Mouse (Mus musculus): Measurements from ENCODE around the gene Spag6. TPM values are rescaled to one million over a fixed set of nuclear protein-coding genes. Genes with fewer than 3 reads are reported as not detected.

Gene Spag6
- total and polyA plus RNA-seq, 3 experiments = 0.10 TPM; not detected in 2

DNA sequence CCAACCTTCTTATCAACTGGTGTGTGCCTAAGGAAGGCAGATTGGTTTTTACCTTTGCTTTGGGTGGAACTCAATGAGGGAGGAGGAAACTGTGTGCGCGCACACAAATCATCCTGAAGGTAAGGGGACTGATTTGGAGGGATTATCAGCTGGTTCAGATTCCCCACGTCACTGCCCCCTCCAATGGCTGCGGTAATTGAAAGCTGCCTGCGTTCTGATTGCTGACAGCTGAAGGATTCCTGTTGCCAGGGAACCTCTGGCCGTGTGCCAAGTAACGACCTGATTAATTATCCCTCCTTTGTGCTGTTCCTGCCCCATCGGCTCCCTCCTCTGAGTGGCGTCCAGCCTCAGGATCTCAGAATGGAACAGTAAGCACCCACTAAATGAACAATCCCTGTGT is 84.4 kb downstream of the Spag6 start:
- TF ChIP-seq ZMIZ1 (IDR thresholded peaks at IDR 0.05; ENCODE audit: low read depth, low read length) (no peak), CTCF (IDR thresholded peaks at IDR 0.05 in 2 of 3, conservative IDR thresholded peaks at IDR 0.05 in 1 of 3; ENCODE audit: control insufficient read depth in 1 of 3, insufficient read depth in 1 of 3, low read depth in 2 of 3, low read length in 3 of 3, poor library complexity in 1 of 3, severe bottlenecking in 1 of 3) (no peak)
- H3K4me1 ChIP-seq (ENCODE audit: control insufficient read depth in 1 of 2, insufficient read depth in 2 of 2, low read length in 2 of 2) = no peaks in the 10 kb centered on the region
- H3K36me3 ChIP-seq (ENCODE audit: control insufficient read depth in 1 of 2, insufficient read depth in 2 of 2, low read length in 2 of 2) = no peaks in the 10 kb centered on the region
- H3K79me2 ChIP-seq (ENCODE audit: control insufficient read depth, insufficient read depth, low read length, poor library complexity) = no peaks in the 10 kb centered on the region
- no peak overlapping the region for H3K9ac ChIP-seq (ENCODE audit: control insufficient read depth, low read depth, low read length, poor library complexity, severe bottlenecking)
- no peak overlapping the region for H3K27ac ChIP-seq (ENCODE audit: control insufficient read depth, low read depth, low read length)
- H3K4me3 ChIP-seq (ENCODE audit: control insufficient read depth in 1 of 2, insufficient read depth in 1 of 2, low read depth in 2 of 2, low read length in 2 of 2) = no peak overlapping the region
- no peaks in the 10 kb centered on the region for H3K9me3 ChIP-seq (replicated peaks; ENCODE audit: insufficient read depth, low read length)
- H3K27me3 ChIP-seq (ENCODE audit: control insufficient read depth in 1 of 2, insufficient read depth in 2 of 2, low read length in 2 of 2) = peaks cover 1 to 2% of the 10 kb centered on the region in 2 experiments; a peak in 2 of 4 replicates
- no peak for DNase-seq (ENCODE audit: low read depth, low spot score)

DNA sequence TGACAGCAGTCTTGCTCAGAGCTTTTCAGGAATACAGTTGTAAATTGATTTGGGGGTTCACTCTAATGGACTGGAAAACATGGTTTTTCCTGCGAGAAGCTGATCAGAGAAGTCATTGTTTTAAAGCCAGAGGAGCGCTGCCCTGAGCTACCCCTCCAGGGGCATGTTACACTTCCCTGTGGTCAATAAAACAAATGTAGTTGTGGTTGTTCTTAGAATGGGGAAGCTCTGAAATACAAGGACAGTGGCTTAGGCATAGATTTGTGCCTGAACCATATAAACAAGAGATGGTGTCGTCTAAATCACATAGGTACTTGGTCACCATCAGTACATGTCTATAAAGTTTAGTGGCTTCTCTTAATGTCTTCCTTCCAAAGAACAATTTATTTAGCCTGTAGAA is 86.0 kb downstream of the Spag6 start:
- Histone ChIP-seq H3K9me3 (replicated peaks; ENCODE audit: insufficient read depth, low read length) (no peaks in the 10 kb centered on the region), H3K79me2 (ENCODE audit: control insufficient read depth, insufficient read depth, low read length, poor library complexity) (no peaks in the 10 kb centered on the region), H3K36me3 (ENCODE audit: control insufficient read depth in 1 of 2, insufficient read depth in 2 of 2, low read length in 2 of 2) (no peaks in the 10 kb centered on the region), H3K4me3 (ENCODE audit: control insufficient read depth in 1 of 2, insufficient read depth in 1 of 2, low read depth in 2 of 2, low read length in 2 of 2) (no peak overlapping the region), H3K9ac (ENCODE audit: control insufficient read depth, low read depth, low read length, poor library complexity, severe bottlenecking) (no peak overlapping the region), H3K27ac (ENCODE audit: control insufficient read depth, low read depth, low read length) (no peak overlapping the region), H3K27me3 (ENCODE audit: control insufficient read depth in 1 of 2, insufficient read depth in 2 of 2, low read length in 2 of 2) (peaks cover 0 to 2% of the 10 kb centered on the region in 2 experiments; a peak in 3 of 4 replicates), H3K4me1 (ENCODE audit: control insufficient read depth in 1 of 2, insufficient read depth in 2 of 2, low read length in 2 of 2) (no peaks in the 10 kb centered on the region)
- TF ChIP-seq POLR2AphosphoS5 (IDR thresholded peaks at IDR 0.05; ENCODE audit: borderline replicate concordance, low read depth, low read length) (no peak), MXI1 (IDR thresholded peaks at IDR 0.05; ENCODE audit: low read depth, low read length) (no peak), CHD1 (IDR thresholded peaks at IDR 0.05; ENCODE audit: low read depth, low read length) (no peak), KAT2A (conservative IDR thresholded peaks at IDR 0.05; ENCODE audit: low read depth, low read length) (no peak), NRF1 (IDR thresholded peaks at IDR 0.05; ENCODE audit: insufficient read depth, low read depth, low read length, poor library complexity, severe bottlenecking) (no peak), JUND (IDR thresholded peaks at IDR 0.05; ENCODE audit: low read depth, low read length) (no peak), ZKSCAN1 (IDR thresholded peaks at IDR 0.05; ENCODE audit: low read depth, low read length) (no peak), MYB (IDR thresholded peaks at IDR 0.05; ENCODE audit: low read depth, low read length) (no peak), GABPA (IDR thresholded peaks at IDR 0.05; ENCODE audit: low read depth, low read length) (no peak), RCOR1 (IDR thresholded peaks at IDR 0.05; ENCODE audit: low read depth, low read length) (no peak), ZNF384 (IDR thresholded peaks at IDR 0.05; ENCODE audit: low read depth, low read length) (no peak), ZC3H11A (IDR thresholded peaks at IDR 0.05; ENCODE audit: low read depth, low read length) (no peak), HCFC1 (IDR thresholded peaks at IDR 0.05; ENCODE audit: low read depth, low read length) (no peak), SIN3A (IDR thresholded peaks at IDR 0.05; ENCODE audit: low read length) (no peak), ELF1 (IDR thresholded peaks at IDR 0.05; ENCODE audit: low read depth, low read length) (no peak), BHLHE40 (IDR thresholded peaks at IDR 0.05; ENCODE audit: borderline replicate concordance, low read depth, low read length) (no peak), TCF12 (IDR thresholded peaks at IDR 0.05; ENCODE audit: low read depth, low read length) (no peak), NELFE (IDR thresholded peaks at IDR 0.05; ENCODE audit: low read depth, low read length) (no peak), CHD2 (IDR thresholded peaks at IDR 0.05; ENCODE audit: low read length) (no peak)
- no peak for DNase-seq (ENCODE audit: low read depth, low spot score)

Data from MEL (cell line).